Mouse (Mus musculus): ENCODE measurements around the gene Hist1h1t.
A peak's percentile ranks its signal among the peaks of the same experiment; 100 is the strongest.

Gene Hist1h1t

DNA sequence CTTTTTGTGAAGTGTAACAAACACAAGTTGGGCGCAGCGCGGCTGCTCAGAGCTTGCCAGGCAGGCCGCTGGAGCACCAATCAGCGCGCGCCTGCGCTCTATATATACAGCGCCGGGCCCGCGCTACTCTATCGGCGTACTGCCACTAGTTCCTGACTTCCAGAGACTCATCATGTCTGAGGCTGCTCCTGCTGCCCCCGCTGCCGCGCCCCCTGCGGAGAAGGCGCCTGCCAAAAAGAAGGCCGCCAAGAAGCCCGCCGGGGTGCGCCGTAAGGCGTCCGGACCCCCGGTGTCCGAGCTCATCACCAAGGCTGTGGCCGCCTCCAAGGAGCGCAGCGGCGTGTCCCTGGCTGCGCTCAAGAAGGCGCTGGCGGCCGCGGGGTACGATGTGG lies 43.1 kb downstream of the Hist1h1t start, which contains the start of gene Hist1h1c:
Hist1h1c (plus strand) TSS at position 132 of the 392 bp plus-strand sequence.
- peak; percentile 97 for DNase-seq

DNA sequence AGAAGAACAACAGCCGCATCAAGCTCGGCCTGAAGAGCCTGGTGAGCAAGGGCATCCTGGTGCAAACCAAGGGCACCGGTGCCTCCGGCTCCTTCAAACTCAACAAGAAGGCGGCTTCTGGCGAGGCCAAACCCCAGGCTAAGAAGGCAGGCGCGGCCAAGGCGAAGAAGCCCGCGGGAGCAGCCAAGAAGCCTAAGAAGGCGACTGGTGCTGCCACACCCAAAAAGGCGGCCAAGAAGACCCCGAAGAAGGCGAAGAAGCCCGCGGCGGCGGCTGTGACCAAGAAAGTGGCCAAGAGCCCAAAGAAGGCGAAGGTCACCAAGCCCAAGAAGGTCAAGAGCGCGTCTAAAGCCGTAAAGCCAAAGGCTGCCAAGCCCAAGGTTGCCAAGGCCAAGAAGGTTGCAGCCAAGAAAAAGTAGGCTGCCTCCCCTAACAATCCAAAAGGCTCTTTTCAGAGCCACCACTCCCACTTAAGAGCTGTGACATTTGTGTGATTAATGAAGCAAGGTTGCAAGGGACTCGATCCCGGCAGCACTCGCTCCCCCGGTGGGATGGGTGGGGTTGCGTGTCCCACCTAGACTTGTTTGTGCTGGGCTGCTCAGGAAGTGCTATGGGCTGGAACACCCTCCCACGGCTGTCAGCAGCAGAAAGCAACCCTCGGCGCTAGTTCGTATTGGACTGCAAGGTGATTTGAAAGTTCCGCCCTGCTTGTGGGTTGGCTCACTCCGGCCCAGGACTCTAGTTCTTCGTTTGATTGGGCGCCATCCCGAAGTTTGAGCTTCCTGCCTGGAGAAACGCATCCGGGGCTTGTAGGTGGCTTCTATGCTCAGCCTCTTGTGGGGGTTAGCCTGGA lies 43.7 kb downstream of the Hist1h1t start:
- peak; percentile 88 for DNase-seq

DNA sequence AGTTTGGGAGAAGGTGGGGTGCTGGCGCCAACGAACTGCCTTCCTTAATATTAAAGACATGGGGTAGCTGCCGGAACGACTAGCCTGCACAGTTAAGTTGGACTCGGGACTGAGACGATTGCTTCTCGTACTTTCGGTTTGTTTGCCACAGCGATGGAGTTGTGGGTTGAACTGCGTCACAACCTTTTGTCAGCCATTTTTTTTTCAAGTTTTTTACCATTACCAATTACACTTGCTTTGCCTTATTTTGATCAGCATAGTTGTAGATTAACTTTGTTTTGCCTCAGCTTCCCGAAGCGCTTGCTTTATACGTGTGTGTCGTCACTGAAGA lies 44.3 kb downstream of the Hist1h1t start:
- DNase-seq = no peak

GRCm38 (mm10) chr13:23740256-23740840 lies 44.7 kb downstream of the Hist1h1t start:
- no peak for DNase-seq

- no peak for DNase-seq
Measured at GRCm38 (mm10) chr13:23740910-23741309, 45.3 kb downstream of the Hist1h1t start.

- DNase-seq = no peak
Measured at GRCm38 (mm10) chr13:23742007-23742406, 46.4 kb downstream of the Hist1h1t start.

DNA sequence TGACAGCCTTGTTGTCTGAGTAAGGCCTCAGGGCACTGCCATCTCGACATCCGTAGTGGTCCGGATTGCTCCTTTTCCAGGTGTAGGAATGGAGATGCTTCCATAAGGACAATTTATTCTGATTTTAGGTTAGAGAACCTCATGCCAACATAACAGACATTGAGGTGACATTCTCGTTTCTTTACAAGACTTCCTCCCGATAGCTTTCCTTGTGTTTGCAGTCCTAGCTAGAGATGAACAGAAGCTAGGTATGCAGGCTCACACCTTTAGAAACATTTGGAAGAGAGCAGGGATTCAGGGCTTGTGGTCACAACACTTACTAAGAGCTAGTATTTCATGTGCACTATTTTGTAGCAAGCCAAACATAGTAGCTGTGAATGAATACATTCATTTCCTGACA lies 47.6 kb downstream of the Hist1h1t start:
- DNase-seq = no peak

GRCm38 (mm10) chr13:23743963-23744362 lies 48.3 kb downstream of the Hist1h1t start:
- no peak for DNase-seq

- DNase-seq = peak; percentile 34
Measured at GRCm38 (mm10) chr13:23744421-23745380, 49.1 kb downstream of the Hist1h1t start.

GRCm38 (mm10) chr13:23745381-23746161 lies 50.0 kb downstream of the Hist1h1t start, which contains the start of gene Hist1h3c:
Gene Hist1h3c (minus strand): TSS chr13:23745602.
- peak; percentile 86 for DNase-seq
